12 mouse cellular contexts compared by ENCODE assay signal in the genomic region with DNA sequence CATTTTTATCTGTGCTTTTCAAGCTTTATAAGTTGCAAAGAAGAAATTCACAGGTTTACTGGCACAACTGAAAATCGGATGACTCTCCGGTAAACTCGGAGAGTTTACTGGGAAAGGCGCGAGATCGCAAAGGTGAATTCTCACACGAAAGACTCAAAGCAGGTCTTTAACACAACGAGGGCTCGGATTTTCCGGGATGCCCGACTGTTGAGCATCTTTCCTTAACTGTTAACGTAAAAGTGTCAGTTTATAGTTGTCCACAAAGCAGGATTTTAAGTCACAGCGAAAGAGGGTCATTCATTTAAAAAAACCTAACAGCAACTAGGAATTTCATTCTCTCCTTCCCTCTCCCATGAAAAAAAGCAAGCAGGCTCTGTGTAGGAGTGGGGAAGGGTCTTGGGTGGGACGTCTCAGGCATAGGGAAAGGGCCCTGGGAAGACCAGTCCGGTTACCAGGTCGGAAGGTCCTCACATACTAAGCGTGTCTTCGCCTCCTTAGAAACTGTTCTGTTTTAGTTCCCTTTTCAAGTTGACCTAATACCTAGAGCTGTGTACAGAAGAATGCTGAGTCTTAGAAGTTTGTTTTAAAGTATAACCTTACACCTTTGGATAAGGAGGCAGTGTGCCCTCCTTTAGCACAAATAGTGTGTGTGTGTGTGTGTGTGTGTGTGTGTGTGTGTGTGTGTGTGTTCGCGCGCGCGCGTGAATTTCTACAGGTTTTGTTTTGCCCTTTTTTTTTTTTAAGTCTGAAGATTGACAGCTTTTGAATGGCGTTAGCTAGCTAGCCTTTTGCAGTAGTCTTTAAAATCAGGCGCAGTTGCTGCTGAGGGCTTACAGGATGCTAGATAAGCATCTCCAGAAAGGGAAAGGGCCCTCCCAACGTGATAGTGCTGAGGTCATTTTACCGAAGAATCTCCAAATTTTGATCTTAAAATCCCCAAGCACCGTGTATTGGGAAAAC. TPM values are rescaled to one million over a fixed set of nuclear protein-coding genes. Genes with fewer than 3 reads are reported as not detected.
DNase-seq lines count a peak whose midpoint lies in the region; ATAC-seq lines count a peak whose summit lies in the region.
"Had no signal": no experiment of that assay in that cellular context is flagged by ENCODE, and none has a peak within 500 bp of the region (broad histone marks: within the 10 kb centered on the region; RNA-seq: fewer than 3 reads in every experiment).

No protein-coding gene starts in this region.

- no peaks in the 10 kb centered on the region for H3K36me3 ChIP-seq in hindbrain, embryonic 14.5 days (replicated peaks; ENCODE audit: control insufficient read depth, insufficient read depth)
- H3K36me3 ChIP-seq in midbrain, embryonic 15.5 days (replicated peaks) = no peaks in the 10 kb centered on the region

- peak overlapping the region; percentile 66 for H3K27ac ChIP-seq in hindbrain, embryonic 14.5 days
- H3K27ac ChIP-seq in midbrain, embryonic 15.5 days = peak overlapping the region; percentile 79

- no peaks in the 10 kb centered on the region for H3K9me3 ChIP-seq in hindbrain, embryonic 14.5 days (ENCODE audit: control insufficient read depth, low read length)
- H3K9me3 ChIP-seq in midbrain, embryonic 15.5 days = no peaks in the 10 kb centered on the region

- no peak for ATAC-seq in hindbrain, embryonic 14.5 days (ENCODE audit: low FRiP score)
- ATAC-seq in midbrain, embryonic 15.5 days (replicated peaks) = no peak

- peaks cover 11% of the 10 kb centered on the region for H3K4me1 ChIP-seq in hindbrain, embryonic 14.5 days (replicated peaks; ENCODE audit: control insufficient read depth, insufficient read depth, low read length)
- H3K4me1 ChIP-seq in midbrain, embryonic 15.5 days = peaks cover 24% of the 10 kb centered on the region

- peaks cover 62% of the 10 kb centered on the region for H3K27me3 ChIP-seq in hindbrain, embryonic 14.5 days (ENCODE audit: control insufficient read depth, insufficient read depth, low read length)
- peaks cover 42% of the 10 kb centered on the region for H3K27me3 ChIP-seq in midbrain, embryonic 15.5 days (replicated peaks)

- peak overlapping the region; percentile 65 for H3K4me2 ChIP-seq in hindbrain, embryonic 14.5 days (replicated peaks)
- H3K4me2 ChIP-seq in midbrain, embryonic 15.5 days = peak overlapping the region; percentile 69

- peak; percentile 58 to 65 for DNase-seq in cerebellum, postnatal 14 days
- no peak for DNase-seq in cerebellum, adult 11-12 months
- DNase-seq in ZHBTc4 (ENCODE audit: low read depth, low spot score) = peak; percentile 40
- no peak for DNase-seq in hindbrain, embryonic 14.5 days (ENCODE audit: low spot score)
- DNase-seq in gastrocnemius, postnatal 10 days = no peak
- DNase-seq in left cerebral cortex, adult 11 months (ENCODE audit: low spot score) = no peak
- DNase-seq in left cerebral cortex, postnatal 25 days (ENCODE audit: low spot score in 2 of 2) = no peak
- DNase-seq: heart, postnatal 4 days; right cerebral cortex, adult 18-20 months had no signal

- intact Hi-C loops in left cerebral cortex, postnatal 25 days (cut with DNase I) = loop anchor here (5.0 kb wide), 2 partner anchors 89 to 1261 kb away; no protein-coding TSS in a partner anchor

- 2% methylated on average over 29 of the region's 29 CpGs for WGBS in hindbrain, embryonic 14.5 days
- WGBS in midbrain, embryonic 15.5 days = 1% methylated on average over 29 of the region's 29 CpGs

- H3K9ac ChIP-seq in hindbrain, embryonic 14.5 days = peak overlapping the region; percentile 57
- peak overlapping the region; percentile 20; the same call in 1 of the 2 replicates for H3K9ac ChIP-seq in midbrain, embryonic 15.5 days

- H3K4me3 ChIP-seq in hindbrain, embryonic 14.5 days (replicated peaks; ENCODE audit: low read length) = peak overlapping the region; percentile 42
- H3K4me3 ChIP-seq in midbrain, embryonic 15.5 days = peak overlapping the region; percentile 44
- H3K4me3 ChIP-seq: erythroblast, embryonic 14.5 days had no signal

RNA-seq across cellular contexts. Expression of a gene that starts 34.7 kb away (rescaled TPM):
- 2.3 and 30.6 TPM in 2 replicates for polyA plus RNA-seq in hindbrain, embryonic 14.5 days (2014; fragmentation: Nextera tagmentation; extraction: Ambion mirVana)
- 44.2 and 61.8 TPM in 2 replicates for polyA plus RNA-seq in midbrain, embryonic 15.5 days (2015; fragmentation: Nextera tagmentation; extraction: Ambion mirVana)
- total RNA-seq in gastrocnemius, postnatal 10 days (2021) = not detected
- not detected for total RNA-seq in left cerebral cortex, postnatal 25 days (2021)
- total RNA-seq: heart, postnatal 4 days; left cerebral cortex, postnatal 36 days had no signal
- polyA plus RNA-seq: erythroblast, embryonic 14.5 days had no signal

RNA-seq across cellular contexts. Expression of a gene that starts 45.4 kb away (rescaled TPM):
- polyA plus RNA-seq in hindbrain, embryonic 14.5 days (2014; fragmentation: Nextera tagmentation; extraction: Ambion mirVana) = 0.07 and 0.98 TPM in 2 replicates
- 0.93 and 1.5 TPM in 2 replicates for polyA plus RNA-seq in midbrain, embryonic 15.5 days (2015; fragmentation: Nextera tagmentation; extraction: Ambion mirVana)
- under 1 TPM; 0.11 to 0.19 TPM for total RNA-seq in gastrocnemius, postnatal 10 days (2021)
- total RNA-seq in left cerebral cortex, postnatal 25 days (2021) = under 1 TPM; 0.14 to 0.25 TPM
- total RNA-seq: heart, postnatal 4 days had no signal
- polyA plus RNA-seq: erythroblast, embryonic 14.5 days had no signal

Comparison
In these comparisons a context has a peak if more than half of its experiments do, and no peak if none do; other contexts are left out.
1. DNase-seq: peak in cerebellum, postnatal 14 days (2 of 2) and ZHBTc4 (single experiment); none in cerebellum, adult 11-12 months (single experiment), hindbrain, embryonic 14.5 days (single experiment), gastrocnemius, postnatal 10 days (single experiment), left cerebral cortex, adult 11 months (single experiment) and left cerebral cortex, postnatal 25 days (0 of 2).